Mouse (Mus musculus): ENCODE measurements around the gene Adgrg6. TPM values are rescaled to one million over a fixed set of nuclear protein-coding genes. Genes with fewer than 3 reads are reported as not detected.

The Adgrg6 gene
- polyA plus RNA-seq (2012; rRNA removed): 1.5 and 2.2 TPM in 2 replicates

DNA sequence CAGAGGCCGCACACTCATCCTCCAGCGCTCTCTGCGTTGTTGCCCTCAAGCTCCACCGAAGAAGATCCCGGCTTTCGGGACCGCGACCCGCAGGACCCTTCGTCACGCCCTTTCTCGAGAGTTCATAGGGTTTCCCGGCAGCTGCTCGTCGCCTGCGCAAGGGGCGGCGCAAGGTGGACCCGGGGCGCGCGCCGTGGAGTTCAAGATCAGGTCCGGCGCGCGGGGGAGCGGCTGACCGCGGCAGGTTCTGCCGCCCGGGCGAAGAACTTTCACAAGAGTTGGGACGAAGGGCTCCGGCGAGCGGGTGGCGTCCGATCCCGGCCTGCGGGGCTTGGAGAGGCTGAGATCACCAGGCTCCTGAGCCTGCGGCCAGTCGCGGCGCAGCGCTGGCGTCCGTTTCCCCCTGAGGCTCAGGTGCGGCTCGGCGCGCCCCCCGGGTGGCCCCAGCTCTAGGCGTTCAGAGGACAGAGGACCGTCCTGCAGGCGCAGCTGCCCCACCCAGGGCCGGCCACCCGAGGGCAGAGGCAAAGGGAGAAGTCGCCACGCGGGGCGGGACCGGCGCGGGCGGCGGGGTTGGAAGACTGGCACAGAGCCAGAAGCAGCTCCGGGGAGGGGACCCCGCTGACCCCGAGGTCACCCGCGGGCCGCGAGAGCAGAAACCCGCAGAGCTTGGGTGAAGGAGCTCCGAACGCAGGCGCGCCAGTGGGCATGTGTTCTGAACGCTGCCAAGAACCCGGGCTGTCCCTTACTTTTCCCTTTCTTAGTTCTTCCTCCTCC lies at the start of gene Adgrg6:
Gene Adgrg6, minus strand, starts transcription at position 719 of the 777 bp plus-strand sequence.
- no peak for DNase-seq (ENCODE audit: low read depth, low spot score)
- 1% methylated on average over 81 of the region's 81 CpGs for WGBS

DNA sequence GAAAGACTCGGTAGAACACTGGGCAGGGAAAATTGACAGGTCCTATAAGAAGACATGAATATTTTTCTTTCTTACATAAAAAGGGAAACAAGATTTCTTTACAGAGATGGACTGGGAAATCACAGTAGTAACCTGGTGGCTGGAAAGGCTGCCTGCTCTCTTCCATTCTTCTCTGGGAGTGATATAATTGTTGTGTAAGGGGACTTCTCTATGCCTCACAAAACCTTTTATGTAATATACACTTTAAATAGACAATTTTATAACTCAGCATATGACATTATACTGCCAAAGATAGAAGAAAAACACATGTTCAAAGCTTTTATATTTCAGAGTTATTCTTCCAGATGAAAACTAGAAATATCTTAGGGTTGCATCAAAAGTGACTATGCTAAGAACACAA lies 46.8 kb upstream of the Adgrg6 start:
- WGBS: 93% methylated on average over 1 of the region's 1 CpGs
- DNase-seq (ENCODE audit: low read depth, low spot score): no peak

DNA sequence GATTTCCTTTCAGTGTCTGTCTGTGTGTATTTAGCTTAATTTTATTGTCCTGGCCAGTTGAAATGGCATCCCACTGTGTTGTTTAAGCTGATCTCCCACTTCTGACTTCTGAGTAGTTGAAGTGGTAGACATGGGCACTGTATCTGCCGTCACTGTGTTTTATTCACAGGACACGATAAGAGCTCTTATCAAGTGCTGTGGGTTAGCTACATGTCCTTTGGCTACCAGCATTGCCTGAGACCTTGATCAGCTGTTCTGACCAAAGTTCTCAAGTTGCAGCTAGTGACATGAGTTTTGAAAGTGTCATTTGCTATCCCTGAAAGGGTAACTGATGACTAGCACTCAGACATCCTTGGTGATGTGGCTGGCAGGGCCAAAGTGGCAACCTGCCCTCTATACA lies 45.4 kb upstream of the Adgrg6 start:
- DNase-seq (ENCODE audit: low read depth, low spot score): no peak
- 90% methylated on average over 2 of the region's 2 CpGs for WGBS

DNA sequence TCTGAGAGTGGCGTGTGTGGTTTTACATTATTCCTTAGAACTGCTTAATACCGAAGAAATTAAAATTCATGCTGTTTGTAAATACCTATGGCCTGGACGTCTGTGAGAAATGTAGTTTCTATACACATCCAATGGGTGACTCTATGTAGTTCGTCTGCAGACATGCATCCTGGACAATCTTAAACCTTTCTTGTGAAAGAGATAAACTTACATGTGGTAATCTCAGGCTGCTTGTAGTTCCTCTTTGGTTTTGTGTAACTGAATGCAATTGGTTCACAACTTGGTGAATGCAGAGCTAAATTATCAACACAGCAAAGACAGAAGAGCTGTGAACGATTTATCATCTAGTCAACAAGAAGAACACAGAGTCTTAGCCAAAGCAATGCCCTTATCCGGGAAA lies 44.2 kb upstream of the Adgrg6 start:
- WGBS: 86% methylated on average over 6 of the region's 6 CpGs
- DNase-seq (ENCODE audit: low read depth, low spot score): no peak

DNA sequence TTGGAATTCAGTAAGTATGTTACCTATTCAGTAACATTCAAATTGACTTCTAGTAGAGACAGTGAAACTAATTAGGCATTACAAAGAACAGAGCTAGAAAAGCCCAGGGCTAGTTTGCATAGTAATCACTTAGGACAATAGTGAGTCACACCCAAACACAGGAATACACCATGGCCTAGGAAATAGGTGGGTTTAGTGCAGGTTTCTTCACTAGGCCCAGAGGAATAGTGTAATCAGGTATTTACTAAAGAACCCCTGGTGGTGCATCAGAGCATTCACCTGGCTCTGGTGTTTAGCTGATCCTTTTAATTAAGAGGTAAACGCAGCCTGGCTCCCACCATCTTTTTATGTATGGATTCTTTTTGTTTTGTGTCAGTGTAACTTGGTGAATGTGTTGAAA lies 38.0 kb upstream of the Adgrg6 start:
- 85% methylated on average over 1 of the region's 1 CpGs for WGBS

DNA sequence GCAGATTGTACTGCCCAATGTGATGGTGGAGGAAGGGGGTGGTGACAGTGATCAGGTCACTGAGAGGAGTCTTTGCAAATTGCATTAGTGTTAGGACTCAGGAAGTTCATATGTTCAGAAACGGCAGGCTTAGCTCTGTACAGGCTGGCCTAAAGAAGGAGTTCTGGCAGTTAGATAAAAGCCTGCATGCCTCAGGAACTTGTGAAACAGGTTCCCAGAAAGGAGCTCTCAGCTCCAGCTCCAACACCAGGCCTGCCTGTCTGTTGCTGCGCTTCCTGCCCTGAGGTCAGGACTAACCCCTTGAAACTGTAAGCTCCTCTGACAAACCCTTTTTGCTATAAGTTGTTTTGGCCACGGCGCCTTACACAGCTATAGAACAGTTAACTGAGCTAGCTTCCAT lies 28.8 kb upstream of the Adgrg6 start:
- DNase-seq (ENCODE audit: low read depth, low spot score): no peak
- WGBS: 64% methylated on average over 4 of the region's 4 CpGs

More for the DNA sequence above, 38.0 kb upstream of the Adgrg6 start:
- no peak for DNase-seq (ENCODE audit: low read depth, low spot score)

DNA sequence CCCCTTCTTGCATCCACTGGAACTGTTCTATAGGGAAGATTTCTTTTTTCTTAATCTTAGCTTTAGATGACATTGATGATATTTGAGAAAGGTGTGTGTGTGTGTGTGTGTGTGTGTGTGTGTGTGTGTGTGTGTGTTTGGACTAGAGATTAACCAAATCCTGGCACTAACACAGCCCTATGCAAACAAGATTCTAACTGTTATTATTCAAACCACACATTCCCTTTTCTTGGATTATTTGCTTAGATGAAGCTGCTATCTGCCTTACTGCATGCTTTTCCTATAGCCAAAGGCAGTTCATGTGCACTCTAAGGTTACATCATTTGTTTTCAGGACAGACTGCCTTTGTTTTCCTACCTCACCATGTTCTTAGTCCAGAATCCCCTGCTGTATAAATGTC lies 25.7 kb upstream of the Adgrg6 start:
- no peak for DNase-seq (ENCODE audit: low read depth, low spot score)

DNA sequence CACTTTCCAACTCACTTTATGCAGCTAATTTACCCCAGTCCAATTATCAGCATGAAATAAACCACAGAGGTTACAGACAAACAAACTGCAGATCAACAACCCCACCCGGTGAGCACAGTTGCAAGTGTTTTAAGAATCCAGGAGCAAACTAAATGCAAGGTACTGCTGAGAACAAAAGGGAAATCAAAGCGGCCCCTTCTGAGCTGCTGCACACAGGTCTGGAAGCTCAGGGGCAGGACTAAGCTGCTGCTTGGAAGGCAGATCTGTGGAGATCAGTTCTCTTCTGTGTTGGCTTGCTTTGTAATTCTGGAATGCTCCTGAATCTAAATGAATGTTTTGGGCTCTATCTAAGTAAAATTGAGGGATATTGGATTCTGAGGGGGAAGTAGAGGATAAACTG lies 25.2 kb upstream of the Adgrg6 start:
- no peak for DNase-seq (ENCODE audit: low read depth, low spot score)
- WGBS: 21% methylated on average over 2 of the region's 2 CpGs

DNA sequence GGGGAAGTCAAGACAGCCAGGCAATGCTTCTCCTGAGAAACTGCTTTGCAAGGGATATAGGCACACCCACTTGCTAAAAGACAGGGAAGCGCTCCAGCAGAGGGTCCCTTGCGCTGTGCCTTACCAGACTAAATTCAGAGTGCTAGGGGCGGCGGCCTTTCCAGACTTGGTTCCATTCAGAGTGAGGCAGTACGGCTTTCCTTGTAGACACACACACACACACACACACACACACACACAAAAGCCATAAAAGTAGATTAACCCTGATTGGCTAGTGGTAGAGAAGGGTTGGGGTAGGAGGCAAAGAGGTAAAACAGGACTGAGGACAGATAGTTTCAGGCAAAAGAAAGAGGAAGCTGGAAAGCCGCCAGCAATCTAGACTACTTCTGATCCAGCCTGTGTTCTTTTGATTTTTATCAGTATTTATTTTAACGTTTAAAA lies 672 bp upstream of the Adgrg6 start:
- WGBS: 20% methylated on average over 7 of the region's 7 CpGs
- no peak for DNase-seq (ENCODE audit: low read depth, low spot score)

DNA sequence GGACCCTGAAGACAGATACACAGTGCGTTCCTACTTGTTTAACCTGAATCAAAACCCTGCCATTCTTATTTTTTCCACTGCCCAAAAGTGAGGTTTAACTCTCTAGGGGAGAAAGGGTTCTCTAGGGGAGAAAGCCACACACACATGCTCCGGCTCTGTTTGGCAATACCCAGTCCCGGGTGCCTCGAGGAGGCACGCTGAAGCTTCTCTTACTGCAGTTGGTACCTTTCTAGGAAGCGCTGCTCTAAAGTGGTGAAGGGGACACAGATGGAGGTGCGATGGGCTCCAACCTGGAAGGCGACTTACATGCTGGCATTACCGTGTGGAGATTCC lies 885 bp downstream of the Adgrg6 start:
- WGBS: 11% methylated on average over 9 of the region's 9 CpGs
- DNase-seq (ENCODE audit: low read depth, low spot score): no peak

DNA sequence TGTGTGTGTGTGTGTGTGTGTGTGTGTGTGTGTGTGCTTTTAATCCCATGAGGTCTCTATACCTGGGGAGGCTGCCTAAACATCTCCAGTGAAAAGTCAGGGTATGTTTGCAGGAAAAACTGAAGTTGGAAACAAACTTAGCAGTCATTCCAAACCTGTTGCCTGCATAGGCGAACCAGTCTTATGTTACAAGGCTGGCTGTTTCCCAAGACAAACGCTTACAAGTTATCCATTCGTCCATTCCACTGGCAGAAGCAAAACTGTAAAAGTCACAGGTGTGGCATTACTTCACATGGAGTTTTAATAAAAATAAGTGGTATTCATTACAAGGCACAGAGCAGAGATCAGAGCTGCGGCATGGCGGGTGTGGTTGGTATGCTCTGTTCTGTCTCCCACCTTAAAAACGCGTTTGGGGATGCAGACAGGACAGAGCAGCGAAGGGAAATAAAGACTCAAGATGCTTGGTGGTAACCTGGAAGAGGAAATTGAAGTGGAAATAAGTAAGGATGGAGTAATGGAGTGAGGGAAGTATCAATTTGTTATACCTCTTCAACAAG lies 1.9 kb downstream of the Adgrg6 start:
- no peak for DNase-seq (ENCODE audit: low read depth, low spot score)
- WGBS: 49% methylated on average over 8 of the region's 8 CpGs

DNA sequence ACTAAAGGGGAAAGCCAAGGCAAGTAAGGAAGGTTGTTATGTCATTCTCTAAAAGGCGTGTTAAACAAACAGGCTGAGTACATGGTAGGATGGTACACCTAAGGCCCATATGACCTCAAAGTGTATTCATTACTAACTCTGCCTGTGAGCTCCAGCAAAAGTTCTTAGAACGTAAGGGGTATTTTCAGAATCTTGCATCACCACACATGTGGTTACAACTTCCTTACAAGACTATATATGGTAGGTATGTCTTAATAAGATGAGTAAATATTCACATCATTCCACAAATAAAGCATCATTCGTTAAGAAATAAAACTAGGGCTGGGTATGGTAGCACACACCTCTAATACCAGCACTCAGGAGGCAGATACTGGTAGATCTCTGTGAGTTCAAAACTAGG lies 8.4 kb downstream of the Adgrg6 start:
- 79% methylated on average over 3 of the region's 3 CpGs for WGBS
- no peak for DNase-seq (ENCODE audit: low read depth, low spot score)

DNA sequence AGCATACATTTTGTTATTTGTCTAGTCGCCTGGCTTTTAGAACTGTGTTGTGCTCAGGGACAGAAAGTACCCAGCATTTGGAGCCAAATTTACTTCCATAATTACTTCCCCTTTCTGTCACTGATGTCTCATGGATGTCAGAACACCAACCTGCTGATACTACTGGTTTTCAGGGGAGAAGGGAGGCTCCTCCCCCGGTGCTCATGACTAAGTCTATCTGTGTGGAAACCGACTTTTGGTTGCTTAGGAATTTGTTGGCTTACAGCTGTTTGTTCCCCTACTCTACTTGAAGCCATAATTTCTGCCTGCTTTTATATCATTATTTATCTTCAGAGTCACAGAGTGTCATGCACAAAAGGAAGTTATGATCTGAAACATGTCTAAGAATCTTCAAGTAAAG lies 14.4 kb downstream of the Adgrg6 start:
- DNase-seq (ENCODE audit: low read depth, low spot score): no peak
- 73% methylated on average over 3 of the region's 3 CpGs for WGBS

DNA sequence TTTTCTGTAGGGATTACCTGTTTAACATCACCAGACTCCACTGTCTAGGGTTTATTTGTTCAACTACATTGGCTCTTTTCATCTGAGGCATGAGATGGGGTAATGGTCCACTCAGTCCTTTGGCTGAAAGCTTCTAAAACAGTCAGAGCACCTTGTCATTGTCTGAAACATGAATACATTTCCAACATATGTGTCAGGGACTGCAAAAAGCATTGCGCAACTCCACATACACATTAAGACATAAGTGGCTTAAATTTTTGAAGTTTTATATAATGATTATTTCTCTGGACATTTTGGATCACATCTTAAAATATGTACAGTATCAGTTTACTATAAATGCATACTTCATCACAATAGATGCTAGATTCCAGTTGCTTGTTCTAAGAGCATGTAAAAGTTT lies 14.8 kb downstream of the Adgrg6 start:
- DNase-seq (ENCODE audit: low read depth, low spot score): no peak
- WGBS: 100% methylated on average over 1 of the region's 1 CpGs

DNA sequence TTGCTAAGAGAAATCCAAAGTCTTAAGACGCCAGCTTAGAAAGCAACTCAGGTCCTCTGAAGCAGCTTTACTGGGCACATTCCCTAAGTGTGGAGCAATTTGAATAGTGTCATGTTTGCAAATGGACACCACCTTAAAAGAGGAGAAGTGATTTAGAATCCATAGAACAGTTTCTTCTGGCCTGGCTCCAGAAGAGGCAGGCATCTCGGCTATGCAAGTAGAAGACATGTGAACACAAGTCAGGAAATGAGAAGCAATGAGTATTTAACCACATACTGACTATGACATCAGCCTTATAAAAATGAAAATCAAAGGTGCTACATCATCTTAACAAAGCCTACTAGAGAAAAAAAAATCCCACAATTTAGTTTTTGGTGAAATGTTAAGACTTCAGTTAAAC lies 17.7 kb downstream of the Adgrg6 start:
- 57% methylated on average over 2 of the region's 2 CpGs for WGBS
- DNase-seq (ENCODE audit: low read depth, low spot score): no peak

DNA sequence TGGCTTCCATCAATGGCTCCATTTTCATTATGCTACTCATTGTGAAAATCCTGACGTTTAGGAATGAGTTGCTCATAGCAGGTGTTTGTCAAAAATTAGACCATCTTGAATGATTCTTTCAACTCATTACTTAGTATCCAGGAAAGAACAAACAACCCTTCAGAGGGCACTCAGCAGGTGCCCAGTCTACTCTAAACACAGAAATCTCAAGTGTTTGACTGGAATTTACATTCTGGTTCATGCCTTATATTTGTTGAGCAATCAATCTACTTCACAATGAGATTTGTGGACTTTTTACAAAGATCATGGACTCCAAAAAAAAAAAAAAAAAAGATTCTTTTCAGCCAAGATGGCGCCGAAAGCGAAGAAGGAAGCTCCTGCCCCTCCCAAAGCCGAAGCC lies 22.7 kb downstream of the Adgrg6 start:
- no peak for DNase-seq (ENCODE audit: low read depth, low spot score)
- WGBS: 88% methylated on average over 5 of the region's 5 CpGs

DNA sequence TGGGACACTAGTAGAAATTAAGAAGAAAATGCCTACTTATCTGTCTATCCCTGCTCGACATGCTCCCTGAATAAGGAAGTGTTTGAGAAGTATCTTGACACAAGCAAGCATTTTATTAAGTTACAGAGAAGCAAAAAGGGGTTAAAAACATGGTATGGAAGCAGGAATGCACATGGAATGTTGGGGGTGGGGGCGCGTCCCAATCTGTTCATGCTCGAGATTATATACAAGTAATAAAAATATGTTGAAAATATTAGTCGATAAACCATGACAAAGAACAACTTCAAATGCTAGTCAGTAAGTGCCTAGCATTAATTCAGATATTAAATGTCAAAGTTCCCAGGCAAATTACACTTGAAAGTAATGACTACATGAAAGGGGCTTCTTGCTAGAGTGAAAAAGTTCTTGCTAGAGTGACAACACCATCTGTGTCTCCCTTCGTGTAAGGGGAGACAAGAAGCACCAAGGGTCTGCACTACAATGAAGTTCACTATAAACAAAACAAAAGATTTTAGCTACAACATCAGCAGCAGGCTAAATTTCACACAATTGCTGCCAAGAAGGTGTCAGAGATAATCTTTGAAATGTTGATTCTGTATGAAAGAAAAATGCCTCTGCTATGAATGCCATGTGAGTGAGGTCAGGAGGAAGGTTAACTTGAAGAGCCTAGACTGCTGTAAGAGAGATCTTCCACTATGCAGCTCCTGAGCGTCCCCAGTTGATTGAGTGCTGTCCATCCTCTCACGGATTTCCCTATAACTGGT lies 24.4 kb downstream of the Adgrg6 start:
- 58% methylated on average over 8 of the region's 8 CpGs for WGBS

DNA sequence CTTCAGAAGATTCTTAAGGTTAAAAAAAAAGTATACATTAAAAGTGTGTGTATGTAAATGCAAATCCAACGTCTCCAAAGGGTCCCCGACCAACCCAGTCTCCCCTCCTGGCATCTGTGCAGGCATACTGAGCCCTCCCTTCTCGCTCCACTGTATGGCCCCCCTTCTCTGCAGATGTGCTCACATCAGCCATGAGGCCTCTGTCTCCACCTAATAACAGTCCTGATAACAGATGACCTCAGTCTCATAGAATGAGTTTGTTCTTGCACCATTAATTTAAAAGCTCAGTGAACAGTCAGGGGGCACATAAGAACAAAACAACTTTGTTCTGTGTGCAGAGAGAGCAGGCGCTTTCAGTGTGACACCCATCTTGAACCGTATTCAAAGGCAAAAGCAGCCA lies 27.6 kb downstream of the Adgrg6 start:
- DNase-seq (ENCODE audit: low read depth, low spot score): no peak
- 61% methylated on average over 5 of the region's 5 CpGs for WGBS

More for the DNA sequence above, 24.4 kb downstream of the Adgrg6 start:
- no peak for DNase-seq (ENCODE audit: low read depth, low spot score)

DNA sequence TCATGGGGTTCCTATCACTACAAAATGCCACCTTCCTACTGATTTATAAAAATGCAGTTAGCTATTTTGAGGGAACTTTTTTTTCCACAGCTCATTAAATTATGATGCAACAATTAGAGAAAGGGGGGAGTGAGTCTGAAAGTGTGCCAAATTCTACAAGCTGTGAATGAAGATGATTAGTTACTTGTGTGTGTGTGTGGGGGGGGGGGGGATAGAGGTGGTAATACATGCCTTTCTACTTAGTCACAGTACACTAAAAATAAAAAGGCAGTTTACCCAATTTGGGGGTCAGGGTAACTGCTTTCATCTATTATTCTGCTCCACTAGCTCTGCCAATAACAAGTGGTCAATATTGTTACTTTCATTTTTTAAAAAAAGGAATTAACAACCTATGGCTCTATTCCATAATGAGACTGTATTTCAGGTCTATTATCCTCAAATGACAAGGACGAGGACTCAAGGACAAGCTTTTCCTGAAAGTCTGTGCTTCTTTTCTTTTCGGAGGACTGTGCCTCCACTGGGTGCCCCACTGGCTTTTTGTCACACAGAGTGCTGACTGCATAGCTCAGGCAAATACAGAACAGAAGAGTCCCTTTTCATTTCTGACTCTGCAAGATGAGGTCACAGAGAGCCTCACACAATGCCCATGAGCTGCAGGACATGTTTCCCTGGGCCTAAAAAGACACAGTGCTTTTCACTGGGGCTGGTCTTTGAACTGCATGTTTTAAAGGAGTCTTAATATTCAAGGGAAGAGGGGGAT lies 33.4 kb downstream of the Adgrg6 start:
- WGBS: 76% methylated on average over 2 of the region's 2 CpGs
- no peak for DNase-seq (ENCODE audit: low read depth, low spot score)

DNA sequence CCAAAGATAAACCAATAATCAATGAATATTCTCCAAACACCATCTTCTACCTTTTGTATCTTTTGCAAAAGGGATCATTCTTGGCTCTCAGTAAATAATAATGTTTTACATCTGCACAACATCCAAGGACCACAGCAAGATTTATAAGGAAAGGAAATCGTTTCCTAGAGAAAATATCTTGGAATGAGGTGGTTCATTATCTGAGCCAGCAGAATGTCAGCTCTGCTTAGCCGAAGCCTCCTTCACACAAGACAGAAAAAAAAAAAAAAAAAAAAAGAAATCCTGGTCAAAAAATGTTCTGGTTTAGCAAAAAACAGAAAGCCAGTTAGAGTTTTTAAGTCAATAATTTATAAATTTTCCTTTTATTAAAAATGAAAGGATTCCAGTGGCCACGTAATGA lies 34.3 kb downstream of the Adgrg6 start:
- no peak for DNase-seq (ENCODE audit: low read depth, low spot score)
- WGBS: 63% methylated on average over 3 of the region's 3 CpGs

Data from large intestine, adult 2 months (tissue).